Mouse (Mus musculus): ENCODE data around the gene Eif3g. TPM values are rescaled to one million over a fixed set of nuclear protein-coding genes. Genes with fewer than 3 reads are reported as not detected.

The Eif3g gene
- polyA plus RNA-seq, 1 experiment from 2014 or later = 373 TPM

GRCm38 (mm10) chr9:20902174-20902491, 3.7 kb upstream of the Eif3g start:
- H3K4me2 ChIP-seq (ENCODE audit: low read depth) = no peak overlapping the region
- no peaks in the 10 kb centered on the region for H3K9me3 ChIP-seq (ENCODE audit: control insufficient read depth, low read length)
- ATAC-seq (ENCODE audit: insufficient read depth, low FRiP score, low TSS enrichment) (no peak), DNase-seq (ENCODE audit: low spot score) (no peak)
- H3K27me3 ChIP-seq (ENCODE audit: control insufficient read depth, insufficient read depth, low read length) = no peaks in the 10 kb centered on the region
- WGBS = 49% methylated on average over 6 of the region's 6 CpGs
- H3K4me3 ChIP-seq (ENCODE audit: low read depth, low read length) = no peak overlapping the region
- H3K4me1 ChIP-seq (ENCODE audit: control insufficient read depth, insufficient read depth, low read length) = peaks cover 7% of the 10 kb centered on the region
- H3K9ac ChIP-seq (ENCODE audit: low read length) = no peak overlapping the region
- no peak overlapping the region for H3K27ac ChIP-seq (ENCODE audit: low read depth, low read length)
- H3K36me3 ChIP-seq (ENCODE audit: control insufficient read depth, insufficient read depth, low read length) = peaks cover 10% of the 10 kb centered on the region

- no peak overlapping the region for H3K9ac ChIP-seq (ENCODE audit: low read length)
- no peak for ATAC-seq (ENCODE audit: insufficient read depth, low FRiP score, low TSS enrichment)
- 19% methylated on average over 13 of the region's 13 CpGs for WGBS
Observed at GRCm38 (mm10) chr9:20901466-20902173, 3.2 kb upstream of the Eif3g start.

GRCm38 (mm10) chr9:20897736-20898510, 500 bp downstream of the Eif3g start:
- H3K27ac ChIP-seq (ENCODE audit: low read depth, low read length) = no peak overlapping the region
- ATAC-seq (ENCODE audit: insufficient read depth, low FRiP score, low TSS enrichment) (peak; percentile 62), DNase-seq (ENCODE audit: low spot score) (no peak)
- peaks cover 25% of the 10 kb centered on the region for H3K36me3 ChIP-seq (ENCODE audit: control insufficient read depth, insufficient read depth, low read length)
- H3K4me3 ChIP-seq (ENCODE audit: low read depth, low read length) = peak overlapping the region; percentile 98
- 6% methylated on average over 35 of the region's 39 CpGs for WGBS
- H3K4me1 ChIP-seq (ENCODE audit: control insufficient read depth, insufficient read depth, low read length) = peaks cover 7% of the 10 kb centered on the region
- peak overlapping the region; percentile 98 for H3K4me2 ChIP-seq (ENCODE audit: low read depth)
- no peaks in the 10 kb centered on the region for H3K9me3 ChIP-seq (ENCODE audit: control insufficient read depth, low read length)
- H3K27me3 ChIP-seq (ENCODE audit: control insufficient read depth, insufficient read depth, low read length) = no peaks in the 10 kb centered on the region
- H3K9ac ChIP-seq (ENCODE audit: low read length) = peak overlapping the region; percentile 92

More at GRCm38 (mm10) chr9:20901466-20902173, 3.2 kb upstream of the Eif3g start:
- Histone ChIP-seq H3K27me3 (ENCODE audit: control insufficient read depth, insufficient read depth, low read length) (no peaks in the 10 kb centered on the region), H3K9me3 (ENCODE audit: control insufficient read depth, low read length) (no peaks in the 10 kb centered on the region), H3K4me2 (ENCODE audit: low read depth) (no peak overlapping the region), H3K27ac (ENCODE audit: low read depth, low read length) (no peak overlapping the region), H3K4me1 (ENCODE audit: control insufficient read depth, insufficient read depth, low read length) (peaks cover 7% of the 10 kb centered on the region), H3K4me3 (ENCODE audit: low read depth, low read length) (no peak overlapping the region), H3K36me3 (ENCODE audit: control insufficient read depth, insufficient read depth, low read length) (peaks cover 8% of the 10 kb centered on the region)
- DNase-seq (ENCODE audit: low spot score) = no peak

GRCm38 (mm10) chr9:20895382-20895781, 3.0 kb downstream of the Eif3g start:
- ATAC-seq (ENCODE audit: insufficient read depth, low FRiP score, low TSS enrichment) = no peak
- WGBS = 95% methylated on average over 9 of the region's 9 CpGs
- Histone ChIP-seq H3K4me2 (ENCODE audit: low read depth) (no peak overlapping the region), H3K9ac (ENCODE audit: low read length) (no peak overlapping the region), H3K9me3 (ENCODE audit: control insufficient read depth, low read length) (no peaks in the 10 kb centered on the region), H3K36me3 (ENCODE audit: control insufficient read depth, insufficient read depth, low read length) (peaks cover 43% of the 10 kb centered on the region), H3K27me3 (ENCODE audit: control insufficient read depth, insufficient read depth, low read length) (no peaks in the 10 kb centered on the region), H3K4me3 (ENCODE audit: low read depth, low read length) (no peak overlapping the region), H3K4me1 (ENCODE audit: control insufficient read depth, insufficient read depth, low read length) (peaks cover 7% of the 10 kb centered on the region), H3K27ac (ENCODE audit: low read depth, low read length) (no peak overlapping the region)
- no peak for DNase-seq (ENCODE audit: low spot score)

GRCm38 (mm10) chr9:20894629-20895028, 3.8 kb downstream of the Eif3g start:
- 91% methylated on average over 15 of the region's 15 CpGs for WGBS
- no peaks in the 10 kb centered on the region for H3K27me3 ChIP-seq (ENCODE audit: control insufficient read depth, insufficient read depth, low read length)
- no peak overlapping the region for H3K4me2 ChIP-seq (ENCODE audit: low read depth)
- no peak overlapping the region for H3K27ac ChIP-seq (ENCODE audit: low read depth, low read length)
- no peak overlapping the region for H3K9ac ChIP-seq (ENCODE audit: low read length)
- H3K36me3 ChIP-seq (ENCODE audit: control insufficient read depth, insufficient read depth, low read length) = peaks cover 49% of the 10 kb centered on the region
- H3K4me1 ChIP-seq (ENCODE audit: control insufficient read depth, insufficient read depth, low read length) = peaks cover 7% of the 10 kb centered on the region
- H3K9me3 ChIP-seq (ENCODE audit: control insufficient read depth, low read length) = no peaks in the 10 kb centered on the region
- no peak for ATAC-seq (ENCODE audit: insufficient read depth, low FRiP score, low TSS enrichment)
- no peak overlapping the region for H3K4me3 ChIP-seq (ENCODE audit: low read depth, low read length)
- DNase-seq (ENCODE audit: low spot score) = peak; percentile 7

- Histone ChIP-seq H3K27ac (ENCODE audit: low read depth, low read length) (no peak overlapping the region), H3K4me3 (ENCODE audit: low read depth, low read length) (no peak overlapping the region), H3K27me3 (ENCODE audit: control insufficient read depth, insufficient read depth, low read length) (no peaks in the 10 kb centered on the region), H3K4me1 (ENCODE audit: control insufficient read depth, insufficient read depth, low read length) (peaks cover 11% of the 10 kb centered on the region), H3K9ac (ENCODE audit: low read length) (no peak overlapping the region), H3K36me3 (ENCODE audit: control insufficient read depth, insufficient read depth, low read length) (peaks cover 50% of the 10 kb centered on the region), H3K4me2 (ENCODE audit: low read depth) (no peak overlapping the region), H3K9me3 (ENCODE audit: control insufficient read depth, low read length) (no peaks in the 10 kb centered on the region)
- no peak for DNase-seq (ENCODE audit: low spot score)
- WGBS = 87% methylated on average over 13 of the region's 13 CpGs
- ATAC-seq (ENCODE audit: insufficient read depth, low FRiP score, low TSS enrichment) = no peak
Observed at GRCm38 (mm10) chr9:20893590-20894343, 4.7 kb downstream of the Eif3g start.

GRCm38 (mm10) chr9:20893069-20893468, 5.4 kb downstream of the Eif3g start:
- ATAC-seq (ENCODE audit: insufficient read depth, low FRiP score, low TSS enrichment) = no peak
- peak; percentile 9 for DNase-seq (ENCODE audit: low spot score)
- no peaks in the 10 kb centered on the region for H3K27me3 ChIP-seq (ENCODE audit: control insufficient read depth, insufficient read depth, low read length)
- no peak overlapping the region for H3K4me3 ChIP-seq (ENCODE audit: low read depth, low read length)
- no peaks in the 10 kb centered on the region for H3K9me3 ChIP-seq (ENCODE audit: control insufficient read depth, low read length)
- H3K4me2 ChIP-seq (ENCODE audit: low read depth) = no peak overlapping the region
- no peak overlapping the region for H3K9ac ChIP-seq (ENCODE audit: low read length)
- H3K27ac ChIP-seq (ENCODE audit: low read depth, low read length) = no peak overlapping the region
- peaks cover 11% of the 10 kb centered on the region for H3K4me1 ChIP-seq (ENCODE audit: control insufficient read depth, insufficient read depth, low read length)
- peaks cover 50% of the 10 kb centered on the region for H3K36me3 ChIP-seq (ENCODE audit: control insufficient read depth, insufficient read depth, low read length)
- WGBS = 64% methylated on average over 5 of the region's 5 CpGs

DNA sequence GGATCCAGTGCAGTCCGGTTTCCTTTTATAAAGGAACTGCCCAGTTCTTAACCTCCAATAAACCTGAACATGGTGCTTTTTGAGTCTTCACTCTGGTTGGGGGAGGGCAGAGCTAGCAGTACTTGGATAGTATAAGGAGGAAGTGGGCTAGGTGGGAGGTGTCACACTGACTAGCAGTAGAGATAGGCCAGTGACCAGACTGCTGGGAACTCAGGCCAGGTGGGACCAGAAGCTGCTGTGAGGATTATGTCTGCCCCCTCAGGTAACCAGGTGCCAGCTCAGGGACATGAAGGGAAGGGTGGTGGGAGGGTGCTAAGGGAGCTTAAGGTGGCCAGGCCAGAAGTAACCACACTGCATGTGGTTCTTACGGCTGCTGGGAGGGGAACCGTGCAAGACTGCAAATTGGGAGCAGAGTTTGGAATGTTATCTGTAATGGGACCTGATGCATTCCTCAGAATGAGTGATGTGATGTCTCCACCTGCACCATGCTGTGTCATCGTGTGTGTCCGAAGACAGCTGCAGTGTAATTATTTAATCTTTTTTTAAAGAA, 6.2 kb downstream of the Eif3g start:
- H3K9ac ChIP-seq (ENCODE audit: low read length) = no peak overlapping the region
- H3K4me1 ChIP-seq (ENCODE audit: control insufficient read depth, insufficient read depth, low read length) = peaks cover 5% of the 10 kb centered on the region
- no peak overlapping the region for H3K4me3 ChIP-seq (ENCODE audit: low read depth, low read length)
- peaks cover 50% of the 10 kb centered on the region for H3K36me3 ChIP-seq (ENCODE audit: control insufficient read depth, insufficient read depth, low read length)
- WGBS = 74% methylated on average over 5 of the region's 5 CpGs
- no peaks in the 10 kb centered on the region for H3K9me3 ChIP-seq (ENCODE audit: control insufficient read depth, low read length)
- DNase-seq (ENCODE audit: low spot score) (peak; percentile 9), ATAC-seq (ENCODE audit: insufficient read depth, low FRiP score, low TSS enrichment) (no peak)
- no peaks in the 10 kb centered on the region for H3K27me3 ChIP-seq (ENCODE audit: control insufficient read depth, insufficient read depth, low read length)
- H3K27ac ChIP-seq (ENCODE audit: low read depth, low read length) = no peak overlapping the region
- H3K4me2 ChIP-seq (ENCODE audit: low read depth) = no peak overlapping the region
